Mouse (Mus musculus): ENCODE data around the gene Efcab1. TPM values are rescaled to one million over a fixed set of nuclear protein-coding genes. Genes with fewer than 3 reads are reported as not detected.

Gene Efcab1
- total RNA-seq, 2 experiments from 2014 or later: not detected

GRCm38 (mm10) chr16:14991001-14991400, 84.6 kb downstream of the Efcab1 start:
- no peak for DNase-seq
- intact Hi-C loops (cut with DNase I; ENCODE audit: low total_unique reads): no loop called here

- DNase-seq: no peak
- intact Hi-C loops (cut with DNase I; ENCODE audit: low total_unique reads): no loop called here
These were observed 86.2 kb downstream of the Efcab1 start for GRCm38 (mm10) chr16:14992461-14993107.

- no peak for DNase-seq
- intact Hi-C loops (cut with DNase I; ENCODE audit: low total_unique reads): no loop called here
These were observed 108.3 kb downstream of the Efcab1 start for GRCm38 (mm10) chr16:15014724-15015123.
